Mouse (Mus musculus) embryonic facial prominence, embryonic 11.5 days (tissue): ENCODE results near the gene Tcf7l2. TPM values are rescaled to one million over a fixed set of nuclear protein-coding genes. Genes with fewer than 3 reads are reported as not detected.

Source experiments
- ATAC-seq: fragments of 200-750 bp; cut with Nextera tagmentation; replicated peaks from 2 replicates; pipeline ENCODE4 v1.8.0; 2017; ENCODE audit warnings: low read depth; ENCODE audit not compliant: insufficient number of reproducible peaks, low FRiP score, low TSS enrichment
- DNase-seq: peaks from one replicate; pipeline ENCODE4 v3.0.0-alpha.2; 2015; ENCODE audit warnings: low spot score
- H3K27ac ChIP-seq: fragments of 300-500 bp; sonication (generic); replicated peaks from 2 replicates; pipeline ENCODE4 v1.5.1; 2014; ENCODE audit warnings: mild to moderate bottlenecking, low read depth, low read length, control low read depth
- H3K27me3 ChIP-seq: fragments of 300-500 bp; sonication (generic); 2 replicates; pipeline ENCODE4 v1.6.1; 2014; ENCODE audit warnings: mild to moderate bottlenecking, low read length, moderate library complexity, mixed read lengths; ENCODE audit not compliant: control insufficient read depth, insufficient read depth
- H3K36me3 ChIP-seq: fragments of 300-500 bp; sonication (generic); replicated peaks from 2 replicates; pipeline ENCODE4 v1.6.1; 2014; ENCODE audit warnings: low read depth, mild to moderate bottlenecking, low read length, moderate library complexity, mixed read lengths; ENCODE audit not compliant: control insufficient read depth, insufficient read depth
- H3K4me1 ChIP-seq: fragments of 300-500 bp; sonication (generic); 2 replicates; pipeline ENCODE4 v1.6.1; 2014; ENCODE audit warnings: low read length, mixed read lengths; ENCODE audit not compliant: control insufficient read depth, insufficient read depth
- H3K4me2 ChIP-seq: fragments of 300-500 bp; sonication (generic); 2 replicates; pipeline ENCODE4 v1.6.1; 2014; ENCODE audit warnings: low read depth, mild to moderate bottlenecking, control low read depth, low read length, moderate library complexity
- H3K4me3 ChIP-seq: fragments of 300-500 bp; sonication (generic); 2 replicates; pipeline ENCODE4 v1.5.1; 2014; ENCODE audit warnings: low read depth, low read length, control low read depth
- H3K9ac ChIP-seq: fragments of 300-500 bp; sonication (generic); replicated peaks from 2 replicates; pipeline ENCODE4 v1.6.1; 2014; ENCODE audit warnings: mild to moderate bottlenecking, control low read depth, low read length
- H3K9me3 ChIP-seq: fragments of 300-500 bp; sonication (generic); replicated peaks from 2 replicates; pipeline ENCODE4 v1.6.1; 2016; ENCODE audit warnings: mild to moderate bottlenecking, low read length, inconsistent platforms, mixed read lengths; ENCODE audit not compliant: control insufficient read depth
- WGBS: fragments of 180-500 bp; shearing (Covaris S2); extraction: QIAGEN DNeasy Blood & Tissue Kit; methylation state at CpG from one replicate; pipeline ENCODE4 v1.1.7; 2014; 5-methylcytosine and 5-hydroxymethylcytosine counted together
- polyA plus RNA-seq: library from polyadenylated mRNA; unstranded; fragments of >200 nt; fragmentation: Nextera tagmentation; extraction: Ambion mirVana; gene quantifications from 2 replicates; pipeline ENCODE4 v1.2.1, GENCODE M21; 2014

Tcf7l2 gene
- polyA plus RNA-seq, 1 experiment from 2014 or later, result 107 TPM

DNA sequence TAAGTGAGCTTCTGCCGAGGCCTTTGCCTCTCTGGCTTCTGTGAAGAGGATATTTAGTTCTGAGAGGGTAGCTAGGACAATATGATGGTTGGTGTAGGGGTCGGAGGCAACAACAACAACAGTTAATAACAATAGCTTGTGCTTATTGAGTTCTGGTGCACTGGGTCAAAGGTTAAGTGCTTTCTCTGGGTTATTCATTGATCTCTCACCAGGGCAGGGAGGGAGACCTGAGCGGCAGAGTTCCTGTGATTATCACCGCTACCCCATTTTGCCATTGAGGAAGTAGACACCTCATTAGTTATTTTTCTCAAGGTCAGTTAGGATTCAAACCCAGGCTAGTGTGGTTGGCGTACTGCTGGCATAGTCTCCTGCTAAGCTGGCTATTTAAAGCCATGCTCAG, 19.5 kb downstream of the Tcf7l2 start:
- Histone ChIP-seq H3K4me2 (no peak overlapping the region), H3K9ac (no peak overlapping the region), H3K27me3 (no peaks in the 10 kb centered on the region), H3K36me3 (no peaks in the 10 kb centered on the region), H3K4me3 (no peak overlapping the region), H3K4me1 (no peaks in the 10 kb centered on the region), H3K9me3 (no peaks in the 10 kb centered on the region), H3K27ac (no peak overlapping the region)
- no peak for DNase-seq
- no peak for ATAC-seq
- WGBS, result 57% methylated on average over 5 of the region's 5 CpGs

DNA sequence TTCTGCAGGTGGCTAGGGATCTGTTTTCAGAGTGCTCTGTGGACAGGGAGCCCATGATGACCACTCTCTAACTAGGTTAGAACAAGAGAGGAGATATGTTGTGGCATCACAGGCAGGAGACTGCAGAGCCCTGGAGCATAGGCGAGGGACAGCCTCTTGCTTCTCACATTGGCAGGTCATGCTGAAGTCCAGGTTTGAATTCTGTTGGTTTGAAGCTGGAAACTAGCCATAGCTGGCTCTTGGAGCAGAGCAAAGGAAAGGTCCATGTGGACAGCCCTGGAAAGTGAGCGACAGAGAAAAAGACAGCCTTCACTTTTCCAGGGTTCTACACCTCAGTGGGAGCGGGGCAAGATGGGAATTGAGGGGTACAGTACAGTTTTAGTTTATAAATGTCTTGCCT, 20.6 kb downstream of the Tcf7l2 start:
- ATAC-seq, result no peak
- Histone ChIP-seq H3K4me2 (no peak overlapping the region), H3K36me3 (no peaks in the 10 kb centered on the region), H3K4me1 (no peaks in the 10 kb centered on the region; the same call in 1 of the 2 replicates), H3K27me3 (no peaks in the 10 kb centered on the region), H3K9me3 (no peaks in the 10 kb centered on the region), H3K27ac (no peak overlapping the region), H3K9ac (no peak overlapping the region), H3K4me3 (no peak overlapping the region)
- DNase-seq, result no peak
- 97% methylated on average over 3 of the region's 3 CpGs for WGBS

DNA sequence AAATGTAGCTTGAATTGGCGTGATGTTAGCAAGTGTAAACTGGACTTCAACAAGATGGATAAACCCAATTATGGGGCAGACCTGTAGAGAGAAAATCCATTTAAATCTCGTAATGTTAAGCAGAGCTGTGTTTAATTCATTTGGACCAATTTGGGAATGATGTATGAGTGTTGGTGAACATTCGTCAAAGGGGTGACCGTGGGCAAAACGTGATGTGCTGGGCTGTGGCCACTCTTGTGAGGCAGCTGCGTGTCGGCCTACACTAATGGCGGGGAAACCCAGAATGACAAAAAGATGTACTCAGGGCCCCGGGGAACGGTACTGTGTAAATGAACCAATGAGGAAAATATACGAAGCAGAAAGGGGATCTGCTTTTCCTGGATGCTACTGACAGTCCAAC, 24.2 kb downstream of the Tcf7l2 start:
- no peaks in the 10 kb centered on the region for H3K27me3 ChIP-seq
- ATAC-seq (no peak), DNase-seq (no peak)
- no peaks in the 10 kb centered on the region; the same call in 1 of the 2 replicates for H3K4me1 ChIP-seq
- H3K9ac ChIP-seq, result no peak overlapping the region
- H3K4me2 ChIP-seq, result no peak overlapping the region
- no peak overlapping the region for H3K4me3 ChIP-seq
- 79% methylated on average over 11 of the region's 11 CpGs for WGBS
- H3K9me3 ChIP-seq, result no peaks in the 10 kb centered on the region
- H3K36me3 ChIP-seq, result no peaks in the 10 kb centered on the region
- H3K27ac ChIP-seq, result no peak overlapping the region

GRCm38 (mm10) chr19:55767104-55767503, 25.5 kb downstream of the Tcf7l2 start:
- H3K9me3 ChIP-seq, result no peaks in the 10 kb centered on the region
- no peak for DNase-seq
- no peak overlapping the region for H3K27ac ChIP-seq
- no peaks in the 10 kb centered on the region; the same call in 1 of the 2 replicates for H3K4me1 ChIP-seq
- no peak overlapping the region for H3K4me2 ChIP-seq
- no peak for ATAC-seq
- no peak overlapping the region for H3K4me3 ChIP-seq
- H3K36me3 ChIP-seq, result no peaks in the 10 kb centered on the region
- WGBS, result 66% methylated on average over 6 of the region's 6 CpGs
- no peaks in the 10 kb centered on the region for H3K27me3 ChIP-seq
- no peak overlapping the region for H3K9ac ChIP-seq

DNA sequence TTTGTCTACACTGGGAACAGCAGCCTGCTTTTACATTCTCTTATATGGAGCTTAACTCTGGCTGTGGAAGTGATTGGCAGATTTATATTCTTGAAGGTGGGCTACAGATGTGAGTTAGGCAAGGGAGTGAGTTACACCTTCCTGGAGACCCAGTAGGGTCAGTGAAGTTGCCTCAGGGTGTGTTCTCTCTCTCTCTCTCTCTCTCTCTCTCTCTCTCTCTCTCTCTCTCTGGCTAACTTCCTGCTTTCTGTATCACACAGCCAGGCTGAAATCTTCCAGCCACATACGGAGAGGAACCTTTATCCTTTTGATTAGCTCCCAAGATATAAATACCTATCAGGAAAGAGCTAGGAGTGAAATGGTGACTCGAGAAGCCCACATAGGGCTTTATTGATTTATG, 26.0 kb downstream of the Tcf7l2 start:
- no peak for DNase-seq
- H3K27ac ChIP-seq, result no peak overlapping the region

DNA sequence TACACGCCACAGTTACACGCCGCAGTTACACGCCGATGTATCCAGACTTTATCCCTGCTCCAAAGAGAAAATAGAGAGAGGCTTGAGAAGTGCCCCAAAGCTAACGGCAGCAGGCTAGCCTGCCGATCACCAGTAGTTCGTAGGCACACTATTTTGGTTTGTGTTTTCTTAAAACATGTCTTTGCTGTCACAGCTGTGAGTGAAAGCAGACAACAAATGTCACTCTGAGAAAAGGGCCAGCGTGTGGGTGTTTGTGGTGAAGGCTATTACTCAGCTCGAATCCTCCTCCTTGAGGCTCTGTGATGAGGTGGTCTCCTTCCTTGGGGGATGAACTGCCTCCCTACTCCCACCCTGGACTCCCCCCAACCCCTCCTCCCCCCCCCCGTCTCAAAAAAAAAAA, 26.6 kb downstream of the Tcf7l2 start:
- H3K27ac ChIP-seq, result no peak overlapping the region

More for the DNA sequence above, 26.0 kb downstream of the Tcf7l2 start:
- Histone ChIP-seq H3K4me2 (no peak overlapping the region), H3K4me3 (no peak overlapping the region), H3K27me3 (no peaks in the 10 kb centered on the region), H3K4me1 (no peaks in the 10 kb centered on the region; the same call in 1 of the 2 replicates), H3K36me3 (no peaks in the 10 kb centered on the region), H3K9ac (no peak overlapping the region), H3K9me3 (no peaks in the 10 kb centered on the region)
- ATAC-seq, result no peak
- 28% methylated on average over 2 of the region's 2 CpGs for WGBS

GRCm38 (mm10) chr19:55768889-55769288, 27.3 kb downstream of the Tcf7l2 start:
- H3K36me3 ChIP-seq, result no peaks in the 10 kb centered on the region
- H3K4me1 ChIP-seq, result no peaks in the 10 kb centered on the region; the same call in 1 of the 2 replicates
- H3K9ac ChIP-seq, result no peak overlapping the region
- WGBS, result 56% methylated on average over 11 of the region's 11 CpGs
- ATAC-seq, result no peak
- no peaks in the 10 kb centered on the region for H3K27me3 ChIP-seq
- H3K9me3 ChIP-seq, result no peaks in the 10 kb centered on the region
- H3K4me3 ChIP-seq, result no peak overlapping the region
- no peak overlapping the region for H3K27ac ChIP-seq
- H3K4me2 ChIP-seq, result no peak overlapping the region
- DNase-seq, result no peak

More for the DNA sequence above, 26.6 kb downstream of the Tcf7l2 start:
- Histone ChIP-seq H3K27me3 (no peaks in the 10 kb centered on the region), H3K9me3 (no peaks in the 10 kb centered on the region), H3K4me1 (no peaks in the 10 kb centered on the region; the same call in 1 of the 2 replicates), H3K4me3 (no peak overlapping the region), H3K4me2 (no peak overlapping the region), H3K36me3 (no peaks in the 10 kb centered on the region), H3K9ac (no peak overlapping the region)
- 40% methylated on average over 11 of the region's 11 CpGs for WGBS
- ATAC-seq (no peak), DNase-seq (peak; percentile 34)

DNA sequence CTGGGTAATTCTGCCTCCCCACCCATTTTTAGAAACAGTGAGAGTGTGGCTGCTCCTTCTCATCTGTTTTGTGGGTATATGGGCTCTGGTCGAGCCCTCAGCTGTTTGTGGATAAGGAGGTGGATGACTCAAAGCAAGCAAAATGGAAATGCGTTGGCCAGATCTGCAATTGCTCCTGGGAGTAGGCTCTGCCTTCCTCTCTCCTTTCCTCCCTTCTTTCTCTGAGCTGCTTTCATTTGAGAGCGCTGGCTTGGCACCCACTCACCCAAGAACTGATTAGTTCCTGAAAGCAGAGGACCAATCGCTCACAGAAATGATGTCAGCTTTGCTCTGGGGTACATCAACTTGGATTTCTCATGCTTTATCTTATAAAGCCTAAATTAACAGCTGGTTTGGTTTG, 32.7 kb downstream of the Tcf7l2 start:
- Histone ChIP-seq H3K36me3 (no peaks in the 10 kb centered on the region), H3K4me1 (no peaks in the 10 kb centered on the region), H3K27me3 (no peaks in the 10 kb centered on the region), H3K4me3 (no peak overlapping the region), H3K9me3 (no peaks in the 10 kb centered on the region), H3K27ac (no peak overlapping the region), H3K9ac (no peak overlapping the region), H3K4me2 (no peak overlapping the region)
- ATAC-seq, result no peak
- WGBS, result 80% methylated on average over 4 of the region's 4 CpGs
- no peak for DNase-seq
